In genomic region chr7:29815061-29815784, GRCm38 (mm10) we compare ENCODE assay signal across 8 mouse cellular contexts. TPM values are rescaled to one million over a fixed set of nuclear protein-coding genes. Genes with fewer than 3 reads are reported as not detected.
DNase-seq lines count a peak whose midpoint lies in the region; ATAC-seq and TF ChIP-seq lines count a peak whose summit lies in the region.

No protein-coding gene starts in this region.

- H3K9me3 ChIP-seq in heart, embryonic 13.5 days = no peaks in the 10 kb centered on the region
- peaks cover 5% of the 10 kb centered on the region for H3K9me3 ChIP-seq in forebrain, embryonic 16.5 days (ENCODE audit: control insufficient read depth, low read length)
- H3K9me3 ChIP-seq in liver, postnatal 0 days (ENCODE audit: low read length) = no peaks in the 10 kb centered on the region

- peak overlapping the region; percentile 89 for H3K4me2 ChIP-seq in heart, embryonic 13.5 days
- peak overlapping the region; percentile 88 for H3K4me2 ChIP-seq in forebrain, embryonic 16.5 days (ENCODE audit: low read length)
- peak overlapping the region; percentile 98 for H3K4me2 ChIP-seq in liver, postnatal 0 days (ENCODE audit: low read depth, low read length)

- peak overlapping the region; percentile 92 for H3K27ac ChIP-seq in heart, embryonic 13.5 days (replicated peaks)
- peak overlapping the region; percentile 69 for H3K27ac ChIP-seq in forebrain, embryonic 16.5 days (ENCODE audit: low read length)
- H3K27ac ChIP-seq in liver, postnatal 0 days (ENCODE audit: low read depth) = peak overlapping the region; percentile 85

- intact Hi-C loops in heart, postnatal 14 days (cut with DNase I) = loop anchor here (5.0 kb wide), 2 partner anchors 42 to 92 kb away; partner anchors contain the start of genes Zfp27, Zfp383 and Zfp420

- peak overlapping the region; percentile 86 for H3K4me3 ChIP-seq in heart, embryonic 13.5 days
- H3K4me3 ChIP-seq in forebrain, embryonic 16.5 days (replicated peaks; ENCODE audit: low read length) = peak overlapping the region; percentile 70
- H3K4me3 ChIP-seq in liver, postnatal 0 days (ENCODE audit: low read depth, low read length) = peak overlapping the region; percentile 75

- peak overlapping the region; percentile 91 for H3K9ac ChIP-seq in heart, embryonic 13.5 days
- peak overlapping the region; percentile 75 for H3K9ac ChIP-seq in forebrain, embryonic 16.5 days (replicated peaks; ENCODE audit: low read depth, low read length)
- peak overlapping the region; percentile 69 for H3K9ac ChIP-seq in liver, postnatal 0 days (replicated peaks)

- no peak for TF ChIP-seq CTCF in liver, postnatal 0 days (IDR thresholded peaks at IDR 0.05; ENCODE audit: low read depth)

- no peak for DNase-seq in heart, postnatal 14 days
- peak; percentile 7 for DNase-seq in MN1 (ENCODE audit: low spot score)
- DNase-seq in liver, postnatal 0 days = no peak
- peak; percentile 12 for DNase-seq in thymus, postnatal 14 days
- DNase-seq in urinary bladder, adult 2 months (ENCODE audit: low spot score) = no peak
- no peak for DNase-seq in urinary bladder, postnatal 4 days (ENCODE audit: low spot score in 2 of 2)

- 2% methylated on average over 12 of the region's 12 CpGs for WGBS in heart, embryonic 13.5 days
- WGBS in forebrain, embryonic 16.5 days = 1% methylated on average over 12 of the region's 12 CpGs
- WGBS in liver, postnatal 0 days (ENCODE audit: insufficient replicate concordance) = 3% methylated on average over 12 of the region's 12 CpGs

- TF ChIP-seq EP300 in liver, postnatal 0 days (IDR thresholded peaks at IDR 0.05; ENCODE audit: low read depth) = no peak

- no peaks in the 10 kb centered on the region for H3K27me3 ChIP-seq in heart, embryonic 13.5 days (replicated peaks)
- H3K27me3 ChIP-seq in forebrain, embryonic 16.5 days (replicated peaks; ENCODE audit: control insufficient read depth, insufficient read depth, low read length) = no peaks in the 10 kb centered on the region
- H3K27me3 ChIP-seq in liver, postnatal 0 days (ENCODE audit: insufficient read depth, low read length) = no peaks in the 10 kb centered on the region

- H3K36me3 ChIP-seq in heart, embryonic 13.5 days = no peaks in the 10 kb centered on the region
- H3K36me3 ChIP-seq in forebrain, embryonic 16.5 days (ENCODE audit: control insufficient read depth, insufficient read depth) = no peaks in the 10 kb centered on the region
- no peaks in the 10 kb centered on the region for H3K36me3 ChIP-seq in liver, postnatal 0 days (replicated peaks; ENCODE audit: insufficient read depth, low read length)

- peaks cover 44% of the 10 kb centered on the region for H3K4me1 ChIP-seq in heart, embryonic 13.5 days
- peaks cover 34% of the 10 kb centered on the region for H3K4me1 ChIP-seq in forebrain, embryonic 16.5 days (replicated peaks; ENCODE audit: control insufficient read depth, insufficient read depth, low read length)
- H3K4me1 ChIP-seq in liver, postnatal 0 days (ENCODE audit: insufficient read depth) = peaks cover 36% of the 10 kb centered on the region

- no peak for ATAC-seq in heart, embryonic 13.5 days (ENCODE audit: extremely low read depth, insufficient number of reproducible peaks, low FRiP score, low TSS enrichment)
- ATAC-seq in forebrain, embryonic 16.5 days = peak; percentile 38
- ATAC-seq in liver, postnatal 0 days = peak; percentile 11

RNA-seq across cellular contexts. Expression of gene Zfp790, which starts 0.7 kb away (rescaled TPM):
- polyA plus RNA-seq in heart, embryonic 13.5 days (2015; fragmentation: Nextera tagmentation; extraction: Ambion mirVana) = 9.1 and 9.3 TPM in 2 replicates
- total RNA-seq in heart, postnatal 14 days (2021) = 10 to 100 TPM; 11.8 to 13.0 TPM
- 33.8 and 37.1 TPM in 2 replicates for polyA plus RNA-seq in forebrain, embryonic 16.5 days (2015; fragmentation: Nextera tagmentation; extraction: Ambion mirVana)
- polyA plus RNA-seq in liver, postnatal 0 days (2015; fragmentation: Nextera tagmentation; extraction: Ambion mirVana) = 2.2 and 2.5 TPM in 2 replicates
- 8.8 and 9.2 TPM in 2 replicates for polyA plus RNA-seq in urinary bladder, adult 2 months (2012; rRNA removed)

RNA-seq across cellular contexts. Expression of gene Zfp30, which starts 31.4 kb away (rescaled TPM):
- 4.6 and 6.0 TPM in 2 replicates for polyA plus RNA-seq in heart, embryonic 13.5 days (2015; fragmentation: Nextera tagmentation; extraction: Ambion mirVana)
- total RNA-seq in heart, postnatal 14 days (2021) = 1 to 10 TPM; 6.1 to 6.8 TPM
- 17.0 and 17.9 TPM in 2 replicates for polyA plus RNA-seq in forebrain, embryonic 16.5 days (2015; fragmentation: Nextera tagmentation; extraction: Ambion mirVana)
- polyA plus RNA-seq in liver, postnatal 0 days (2015; fragmentation: Nextera tagmentation; extraction: Ambion mirVana) = 0.92 and 0.99 TPM in 2 replicates
- polyA plus RNA-seq in urinary bladder, adult 2 months (2012; rRNA removed) = 2.7 and 3.7 TPM in 2 replicates

RNA-seq across cellular contexts. Expression of gene Zfp940, which starts 38.2 kb away (rescaled TPM):
- 1.7 and 1.9 TPM in 2 replicates for polyA plus RNA-seq in heart, embryonic 13.5 days (2015; fragmentation: Nextera tagmentation; extraction: Ambion mirVana)
- total RNA-seq in heart, postnatal 14 days (2021) = 1 to 10 TPM in 1 of 2 experiments, under 1 TPM in 1; 0.83 to 1.5 TPM
- polyA plus RNA-seq in forebrain, embryonic 16.5 days (2015; fragmentation: Nextera tagmentation; extraction: Ambion mirVana) = 15.7 and 18.2 TPM in 2 replicates
- 0.39 and 0.42 TPM in 2 replicates for polyA plus RNA-seq in liver, postnatal 0 days (2015; fragmentation: Nextera tagmentation; extraction: Ambion mirVana)
- polyA plus RNA-seq in urinary bladder, adult 2 months (2012; rRNA removed) = 1.1 and 1.4 TPM in 2 replicates

RNA-seq across cellular contexts. Expression of gene Zfp420, which starts 44.6 kb away (rescaled TPM):
- polyA plus RNA-seq in heart, embryonic 13.5 days (2015; fragmentation: Nextera tagmentation; extraction: Ambion mirVana) = 3.0 and 3.2 TPM in 2 replicates
- total RNA-seq in heart, postnatal 14 days (2021) = 1 to 10 TPM; 2.5 to 2.8 TPM
- 23.4 and 23.7 TPM in 2 replicates for polyA plus RNA-seq in forebrain, embryonic 16.5 days (2015; fragmentation: Nextera tagmentation; extraction: Ambion mirVana)
- 0.59 and 0.87 TPM in 2 replicates for polyA plus RNA-seq in liver, postnatal 0 days (2015; fragmentation: Nextera tagmentation; extraction: Ambion mirVana)
- 7.0 and 8.1 TPM in 2 replicates for polyA plus RNA-seq in urinary bladder, adult 2 months (2012; rRNA removed)

RNA-seq across cellular contexts. Expression of gene Zfp84, which starts 46.9 kb away (rescaled TPM):
- 7.2 and 7.3 TPM in 2 replicates for polyA plus RNA-seq in heart, embryonic 13.5 days (2015; fragmentation: Nextera tagmentation; extraction: Ambion mirVana)
- 10 to 100 TPM; 12.7 to 14.4 TPM for total RNA-seq in heart, postnatal 14 days (2021)
- 22.6 and 24.6 TPM in 2 replicates for polyA plus RNA-seq in forebrain, embryonic 16.5 days (2015; fragmentation: Nextera tagmentation; extraction: Ambion mirVana)
- polyA plus RNA-seq in liver, postnatal 0 days (2015; fragmentation: Nextera tagmentation; extraction: Ambion mirVana) = 2.5 and 3.3 TPM in 2 replicates
- polyA plus RNA-seq in urinary bladder, adult 2 months (2012; rRNA removed) = 9.7 and 10.1 TPM in 2 replicates

Comparison
In these comparisons a context has a peak if more than half of its experiments do, and no peak if none do; other contexts are left out.
1. DNase-seq: peak in MN1 (single experiment) and thymus, postnatal 14 days (single experiment); none in heart, postnatal 14 days (0 of 2), liver, postnatal 0 days (single experiment), urinary bladder, adult 2 months (single experiment) and urinary bladder, postnatal 4 days (0 of 2).
2. Peak in every context shown above with its lines, with median percentiles within 50 percentile points of each other: H3K27ac ChIP-seq, H3K4me2 ChIP-seq, H3K4me3 ChIP-seq and H3K9ac ChIP-seq.